Mouse (Mus musculus) colon, adult 2 months (tissue): ENCODE measurements around the gene C1qtnf4. TPM values are rescaled to one million over a fixed set of nuclear protein-coding genes. Genes with fewer than 3 reads are reported as not detected.

Experiments
- polyA plus RNA-seq: library from polyadenylated mRNA; depleted of rRNA; stranded (reverse); fragments of >200 nt; gene quantifications from 2 replicates; pipeline ENCODE4 v1.2.3, GENCODE M21; 2012; rRNA removed

C1qtnf4 gene
- 7.9 and 10.7 TPM in 2 replicates for polyA plus RNA-seq

GRCm38 (mm10) chr2:90885218-90886041, at the start of gene C1qtnf4:
Gene C1qtnf4 (plus strand): TSS chr2:90885860.

GRCm38 (mm10) chr2:90846955-90847680, 38.5 kb upstream of the C1qtnf4 start, which contains the start of gene Mtch2:
Gene Mtch2 (plus strand): TSS chr2:90847155.

GRCm38 (mm10) chr2:90904076-90904855, 18.6 kb downstream of the C1qtnf4 start, which contains the start of the genes Kbtbd4 and Ndufs3:
Gene Kbtbd4 (plus strand): TSS chr2:90904740.
Gene Ndufs3 (minus strand): TSS chr2:90904827.

Other genes with a start within 250 kb of the C1qtnf4 start
- 3.4 and 5.1 TPM in 2 replicates for gene Nup160, start 208.6 kb upstream of the C1qtnf4 start, polyA plus RNA-seq
- gene Fnbp4, start 140.5 kb upstream of the C1qtnf4 start, polyA plus RNA-seq = 19.5 and 22.1 TPM in 2 replicates
- 1.1 and 2.0 TPM in 2 replicates for gene Agbl2, start 103.1 kb upstream of the C1qtnf4 start, polyA plus RNA-seq
- 47.7 and 64.4 TPM in 2 replicates for gene Mtch2, start 38.7 kb upstream of the C1qtnf4 start, polyA plus RNA-seq
- 10.0 and 11.1 TPM in 2 replicates for gene Kbtbd4, start 18.9 kb downstream of the C1qtnf4 start, polyA plus RNA-seq
- gene Ndufs3, start 19.0 kb downstream of the C1qtnf4 start, polyA plus RNA-seq = 128 and 136 TPM in 2 replicates
- gene Celf1, start 54.5 kb downstream of the C1qtnf4 start, polyA plus RNA-seq = 36.7 and 43.2 TPM in 2 replicates
- 0.41 and 0.86 TPM in 2 replicates for gene Rapsn, start 149.8 kb downstream of the C1qtnf4 start, polyA plus RNA-seq
- gene Psmc3, start 168.1 kb downstream of the C1qtnf4 start, polyA plus RNA-seq = 59.8 and 61.7 TPM in 2 replicates
- gene Slc39a13, start 184.6 kb downstream of the C1qtnf4 start, polyA plus RNA-seq = 46.1 TPM in 2 replicates
- gene Spi1, start 196.5 kb downstream of the C1qtnf4 start, polyA plus RNA-seq = 15.6 and 22.3 TPM in 2 replicates
- gene Mybpc3, start 232.3 kb downstream of the C1qtnf4 start, polyA plus RNA-seq = 0.02 TPM in 1 of 2 replicates, not detected in the other